Mouse (Mus musculus) retina, postnatal 1 day (tissue): ENCODE measurements around the gene Tfap2d.

ENCODE experiments used
- DNase-seq: peaks from one replicate; pipeline ENCODE4 v3.0.0-alpha.2; 2012

Gene Tfap2d

DNA sequence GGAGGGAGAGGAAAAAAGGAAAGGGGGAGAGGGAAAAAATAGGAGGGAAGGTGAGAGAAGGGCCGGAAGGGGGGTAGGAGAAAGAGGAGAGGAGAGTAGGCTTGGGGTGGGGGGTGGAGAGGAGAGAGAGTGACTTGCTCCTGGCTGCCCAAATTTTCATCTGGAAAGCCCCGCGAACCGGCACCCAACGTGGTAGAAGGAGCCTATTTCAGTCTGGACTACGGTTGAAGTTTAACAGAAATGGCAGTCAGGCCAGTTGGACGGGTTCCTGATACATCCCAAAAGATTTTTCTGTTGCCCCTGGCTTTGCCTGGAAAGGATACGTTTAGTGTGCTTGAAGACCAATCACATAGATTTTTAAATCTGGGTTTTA lies 108.2 kb downstream of the Tfap2d start:
- no peak for DNase-seq

DNA sequence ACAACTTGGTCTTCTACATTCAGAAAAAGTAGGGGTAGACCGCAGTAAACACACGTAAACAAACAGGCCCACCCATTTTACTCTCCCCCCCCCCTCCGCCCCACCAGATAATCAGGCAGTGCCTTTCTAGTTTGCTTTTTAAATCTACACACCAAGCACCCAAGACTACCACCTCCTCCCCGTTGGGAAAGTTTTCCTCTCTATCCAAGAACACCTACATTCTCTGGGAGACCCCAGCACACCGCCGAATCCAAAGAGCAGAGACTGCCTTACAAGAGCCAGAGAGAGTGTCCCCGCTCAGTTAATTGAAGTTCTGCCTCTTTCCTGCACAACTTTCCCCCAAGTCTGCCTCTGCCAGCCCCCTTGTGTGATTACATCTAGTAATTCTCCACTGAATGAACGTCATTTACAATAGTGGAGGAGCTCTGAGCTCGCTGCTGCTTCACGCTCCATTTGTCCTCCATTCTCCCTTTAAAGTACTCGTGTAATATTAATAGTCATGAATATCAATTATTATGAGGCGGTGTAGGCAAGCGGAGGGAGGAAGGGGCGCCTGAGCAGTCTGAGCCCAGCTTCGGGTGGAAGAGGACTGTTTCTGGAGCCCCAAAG lies 108.8 kb downstream of the Tfap2d start:
- peak; percentile 66 for DNase-seq

- DNase-seq = peak; percentile 31
These were observed 109.9 kb downstream of the Tfap2d start for GRCm38 (mm10) chr1:19212691-19213090.

DNA sequence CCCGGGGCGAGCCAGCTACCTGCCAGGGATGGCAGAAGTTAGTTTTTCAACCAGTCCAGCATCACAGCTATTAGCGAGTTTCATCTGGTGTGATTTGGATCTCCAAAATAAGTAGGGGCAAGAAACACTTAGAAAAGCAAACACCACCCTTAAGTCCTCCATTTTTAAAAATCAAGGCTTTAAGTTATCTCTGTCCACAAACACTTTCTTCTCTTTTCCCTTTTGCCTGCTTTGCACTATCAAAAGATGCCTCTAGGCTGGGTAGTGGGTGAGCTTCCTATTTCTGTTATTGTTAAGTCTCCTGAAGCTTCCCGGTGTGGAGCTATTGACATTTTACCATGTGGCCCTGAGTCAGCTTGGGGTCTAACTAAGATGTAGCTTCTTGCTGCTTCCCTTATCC lies 110.3 kb downstream of the Tfap2d start:
- DNase-seq = peak; percentile 16

GRCm38 (mm10) chr1:19213851-19214395 lies 111.1 kb downstream of the Tfap2d start:
- peak; percentile 19 for DNase-seq
